Mouse (Mus musculus) megakaryocyte, embryonic 14.5 days (primary cell): ENCODE measurements around the gene Fam196a.

Experiments
- FLI1 ChIP-seq: IDR thresholded peaks from 2 replicates; pipeline ENCODE4 v1.6.1; 2012; ENCODE audit warnings: low read length, inconsistent platforms, mixed read lengths
- GATA1 ChIP-seq: IDR thresholded peaks from 3 replicates; pipeline ENCODE4 v1.6.1; 2012; ENCODE audit warnings: mixed read lengths, low read length, inconsistent platforms, borderline replicate concordance

DNA sequence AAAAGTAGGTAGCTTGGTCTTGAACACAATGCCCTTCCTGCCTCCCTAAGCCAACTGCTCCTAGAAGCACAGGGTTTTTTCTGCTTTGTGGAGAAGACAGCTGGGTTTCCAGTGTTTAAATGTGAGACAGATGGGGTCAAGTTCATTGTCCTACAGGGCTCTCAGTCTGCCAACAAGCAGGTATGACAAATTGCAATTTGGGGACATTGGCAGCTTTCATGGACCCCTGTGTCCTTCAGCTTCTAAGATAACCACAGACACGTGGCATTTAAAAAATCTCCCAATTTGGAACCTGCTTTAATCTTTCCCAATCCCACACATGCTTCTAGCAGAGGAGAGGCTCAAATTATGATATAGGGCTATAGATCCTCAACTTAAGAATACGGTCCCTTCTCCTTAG, 43.6 kb downstream of the Fam196a start:
- TF ChIP-seq GATA1 (no peak), FLI1 (no peak)
